Mouse (Mus musculus) midbrain, postnatal 0 days (tissue): Measurements from ENCODE around the gene Adamts8. TPM values are rescaled to one million over a fixed set of nuclear protein-coding genes. Genes with fewer than 3 reads are reported as not detected.

Source experiments
- ATAC-seq: fragments of 200-750 bp; cut with Nextera tagmentation; 2 replicates; pipeline ENCODE4 v1.8.0; 2017; ENCODE audit warnings: moderate number of reproducible peaks, mild to moderate bottlenecking, moderate TSS enrichment, moderate library complexity; ENCODE audit not compliant: low FRiP score
- DNase-seq: peaks from one replicate; pipeline ENCODE4 v3.0.0-alpha.2; 2015; ENCODE audit warnings: low spot score
- H3K27ac ChIP-seq: fragments of 300-500 bp; sonication (generic); 2 replicates; pipeline ENCODE4 v1.5.1; 2014; ENCODE audit warnings: low read depth, mild to moderate bottlenecking, low read length, mixed read lengths
- H3K27me3 ChIP-seq: fragments of 300-500 bp; sonication (generic); 2 replicates; pipeline ENCODE4 v1.6.1; 2014; ENCODE audit warnings: low read length, control low read depth, mixed read lengths; ENCODE audit not compliant: insufficient read depth
- H3K36me3 ChIP-seq: fragments of 300-500 bp; sonication (generic); 2 replicates; pipeline ENCODE4 v1.6.1; 2014; ENCODE audit warnings: low read length, control low read depth, mixed read lengths; ENCODE audit not compliant: insufficient read depth
- H3K4me1 ChIP-seq: fragments of 300-500 bp; sonication (generic); 2 replicates; pipeline ENCODE4 v1.6.1; 2014; ENCODE audit warnings: mild to moderate bottlenecking, control low read depth, antibody characterized with exemption, low read length, mixed read lengths; ENCODE audit not compliant: insufficient read depth
- H3K4me2 ChIP-seq: fragments of 300-500 bp; sonication (generic); 2 replicates; pipeline ENCODE4 v1.6.1; 2014; ENCODE audit warnings: low read depth, mild to moderate bottlenecking, low read length, mixed read lengths; ENCODE audit not compliant: poor library complexity, severe bottlenecking
- H3K4me3 ChIP-seq: fragments of 300-500 bp; sonication (generic); 2 replicates; pipeline ENCODE4 v1.5.1; 2014; ENCODE audit warnings: low read depth, mild to moderate bottlenecking, low read length, moderate library complexity
- H3K9ac ChIP-seq: fragments of 300-500 bp; sonication (generic); replicated peaks from 2 replicates; pipeline ENCODE4 v1.6.1; 2014; ENCODE audit warnings: mild to moderate bottlenecking, low read length, moderate library complexity, mixed read lengths; ENCODE audit not compliant: poor library complexity, severe bottlenecking
- H3K9me3 ChIP-seq: fragments of 300-500 bp; sonication (generic); 2 replicates; pipeline ENCODE4 v1.6.1; 2016; ENCODE audit warnings: low read length, control low read depth
- CTCF ChIP-seq: IDR thresholded peaks from 2 replicates; pipeline ENCODE4 v1.5.1; 2016; ENCODE audit warnings: antibody characterized with exemption, mild to moderate bottlenecking
- WGBS: fragments of 180-500 bp; shearing (Covaris S2); extraction: QIAGEN DNeasy Blood & Tissue Kit; methylation state at CpG from one replicate; pipeline ENCODE4 v1.1.7; 2014; 5-methylcytosine and 5-hydroxymethylcytosine counted together
- polyA plus RNA-seq: library from polyadenylated mRNA; unstranded; fragments of >200 nt; fragmentation: Nextera tagmentation; extraction: Ambion mirVana; gene quantifications from 2 replicates; pipeline ENCODE4 v1.2.1, GENCODE M21; 2015
- total RNA-seq: library from RNA; depleted of rRNA; stranded (reverse); fragments of >200 nt; gene quantifications from 2 replicates; pipeline ENCODE4 v1.2.3, GENCODE M21; 2014; rRNA removed

The Adamts8 gene
- total and polyA plus RNA-seq, 2 experiments from 2014 or later: 1.2 to 3.0 TPM

DNA sequence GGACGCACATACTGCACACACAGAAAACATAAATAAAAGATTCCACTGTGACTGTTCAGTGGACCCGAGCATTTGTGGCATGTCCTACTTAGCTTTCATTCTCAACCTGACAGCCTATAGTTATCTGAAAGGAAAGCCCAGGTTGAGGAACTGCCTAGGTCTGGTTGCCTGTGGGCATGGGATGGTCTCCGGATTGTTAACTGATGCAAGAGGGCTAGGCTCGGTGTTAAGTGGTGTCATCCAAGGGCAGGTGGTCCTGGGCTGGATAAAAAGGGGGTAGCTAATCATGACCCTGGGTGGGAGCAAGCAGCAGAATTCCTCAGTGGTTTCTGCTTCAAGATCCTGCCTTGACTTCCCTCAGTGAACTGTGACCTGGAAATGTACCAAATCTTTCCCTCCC, 70.3 kb downstream of the Adamts8 start:
- no peak for DNase-seq
- H3K4me3 ChIP-seq: no peak overlapping the region
- 86% methylated on average over 4 of the region's 4 CpGs for WGBS
- no peak for TF ChIP-seq CTCF
- no peak overlapping the region for H3K4me2 ChIP-seq
- H3K36me3 ChIP-seq: no peaks in the 10 kb centered on the region
- H3K9me3 ChIP-seq: no peaks in the 10 kb centered on the region
- H3K9ac ChIP-seq: no peak overlapping the region
- H3K4me1 ChIP-seq: no peaks in the 10 kb centered on the region
- no peak overlapping the region for H3K27ac ChIP-seq
- no peak for ATAC-seq
- H3K27me3 ChIP-seq: no peaks in the 10 kb centered on the region

DNA sequence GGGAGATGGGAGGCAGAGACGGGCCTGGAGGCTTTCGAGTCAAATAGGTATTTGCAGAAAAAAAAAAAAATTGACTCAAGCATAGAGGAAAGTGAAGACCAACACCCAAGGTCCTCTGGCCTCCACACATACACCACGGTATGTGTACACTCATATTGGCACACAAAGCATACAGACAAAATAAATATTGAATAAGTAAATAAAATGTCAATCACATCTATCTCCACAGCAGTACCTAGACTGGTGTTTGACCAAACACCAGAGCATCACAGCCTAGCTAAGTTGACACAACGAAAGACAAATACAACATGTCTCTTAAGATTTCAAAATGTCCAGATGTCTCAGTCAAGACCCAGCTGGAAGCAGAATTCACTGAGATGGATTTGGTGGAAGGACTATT, 71.1 kb downstream of the Adamts8 start:
- Histone ChIP-seq H3K27ac (no peak overlapping the region), H3K4me1 (no peaks in the 10 kb centered on the region), H3K4me2 (no peak overlapping the region), H3K4me3 (no peak overlapping the region), H3K9me3 (no peaks in the 10 kb centered on the region), H3K9ac (no peak overlapping the region), H3K36me3 (no peaks in the 10 kb centered on the region), H3K27me3 (no peaks in the 10 kb centered on the region)
- no peak for ATAC-seq
- TF ChIP-seq CTCF: no peak
- whole genome bisulfite sequencing: 83% methylated on average over 4 of the region's 4 CpGs
- DNase-seq: no peak

Other genes with a start within 250 kb of the Adamts8 start
- gene Adamts15, start 20.1 kb upstream of the Adamts8 start, total RNA-seq: 18.3 and 19.3 TPM in 2 replicates
- gene Adamts15, start 20.1 kb upstream of the Adamts8 start, polyA plus RNA-seq: 4.7 and 5.9 TPM in 2 replicates
- gene Zbtb44, start 88.1 kb downstream of the Adamts8 start, total RNA-seq: 14.2 and 18.2 TPM in 2 replicates
- 3.0 and 3.6 TPM in 2 replicates for gene Zbtb44, start 88.1 kb downstream of the Adamts8 start, polyA plus RNA-seq
- 1.4 and 1.9 TPM in 2 replicates for gene St14, start 189.3 kb downstream of the Adamts8 start, total RNA-seq
- gene St14, start 189.3 kb downstream of the Adamts8 start, polyA plus RNA-seq: 1.2 and 1.5 TPM in 2 replicates